Mouse (Mus musculus) layer of hippocampus, adult 9-10 months (tissue): Measurements from ENCODE around the gene Bcl2.
"Not testable (repeated sequence)": the region's sequence is repeated elsewhere in the genome, so short reads cannot be mapped to it uniquely, and the experiment has no call there.

Experiments
- DNase-seq: peaks from one replicate; pipeline ENCODE4 v3.0.0; 2022; ENCODE audit warnings: low spot score

Gene Bcl2

DNA sequence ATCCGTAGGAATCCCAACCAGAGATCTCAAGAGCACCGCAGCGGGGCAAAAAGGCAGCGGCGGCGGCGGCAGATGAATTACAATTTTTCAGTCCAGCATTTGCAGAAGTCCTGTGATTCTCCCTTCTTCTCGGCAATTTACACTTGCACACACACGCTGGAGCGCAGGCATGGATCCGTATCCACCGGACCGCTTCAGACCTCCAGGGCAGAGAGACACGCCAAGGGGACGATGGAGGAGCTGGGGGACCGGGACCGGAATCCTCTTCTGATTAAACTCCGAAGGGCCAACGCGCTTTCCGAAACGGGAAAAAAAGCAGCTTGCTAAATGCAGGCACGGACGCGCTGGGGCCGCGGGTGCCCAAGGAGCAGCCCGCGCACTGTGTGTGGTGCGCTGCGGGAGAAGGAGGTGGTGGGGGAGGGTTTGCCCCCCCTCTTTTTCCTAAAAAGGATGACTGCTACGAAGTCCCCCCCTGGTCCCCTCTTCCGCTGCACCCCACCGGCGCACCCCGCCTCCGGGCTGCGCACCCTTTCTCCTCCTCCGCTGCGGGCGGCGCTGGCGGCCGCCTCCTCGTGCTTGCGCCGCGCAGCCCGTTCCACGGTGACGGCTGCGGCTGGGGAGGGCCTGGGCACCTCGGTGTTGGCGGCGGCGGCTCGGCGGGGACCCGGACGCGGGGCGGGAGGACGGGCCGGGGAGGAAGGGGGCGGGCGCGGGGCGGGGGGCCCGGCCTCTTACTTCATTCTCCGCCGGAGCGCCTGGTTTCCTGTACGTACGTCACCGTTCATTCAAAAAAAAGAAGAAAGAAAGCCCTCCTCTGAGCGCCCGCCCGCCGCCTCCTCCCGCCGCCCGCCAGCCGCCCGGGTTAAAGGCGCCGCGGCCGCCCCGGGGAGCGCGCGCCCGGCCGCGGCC lies at the start of gene Bcl2:
Bcl2 (minus strand) TSS at position 654 of the 909 bp plus-strand sequence.
- no peak for DNase-seq

DNA sequence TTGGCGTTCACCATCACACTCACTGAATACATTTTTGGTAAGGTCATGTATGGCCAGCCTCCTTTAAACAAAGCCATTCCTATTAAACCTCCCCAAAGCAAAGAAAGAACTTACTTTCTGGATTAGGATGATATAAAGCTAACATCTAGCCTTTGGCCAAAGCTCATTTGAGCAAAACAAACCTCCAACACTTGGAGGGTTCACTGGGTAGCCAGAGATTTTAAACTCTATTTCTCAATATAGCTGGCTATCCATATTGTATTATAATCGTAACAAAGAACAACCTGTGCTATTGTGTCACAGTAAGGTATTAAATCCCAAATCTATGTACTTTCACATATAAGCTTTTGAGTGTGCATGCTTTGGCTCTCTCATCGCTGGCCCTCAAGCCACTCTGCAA lies 46.7 kb upstream of the Bcl2 start:
- no peak for DNase-seq

DNA sequence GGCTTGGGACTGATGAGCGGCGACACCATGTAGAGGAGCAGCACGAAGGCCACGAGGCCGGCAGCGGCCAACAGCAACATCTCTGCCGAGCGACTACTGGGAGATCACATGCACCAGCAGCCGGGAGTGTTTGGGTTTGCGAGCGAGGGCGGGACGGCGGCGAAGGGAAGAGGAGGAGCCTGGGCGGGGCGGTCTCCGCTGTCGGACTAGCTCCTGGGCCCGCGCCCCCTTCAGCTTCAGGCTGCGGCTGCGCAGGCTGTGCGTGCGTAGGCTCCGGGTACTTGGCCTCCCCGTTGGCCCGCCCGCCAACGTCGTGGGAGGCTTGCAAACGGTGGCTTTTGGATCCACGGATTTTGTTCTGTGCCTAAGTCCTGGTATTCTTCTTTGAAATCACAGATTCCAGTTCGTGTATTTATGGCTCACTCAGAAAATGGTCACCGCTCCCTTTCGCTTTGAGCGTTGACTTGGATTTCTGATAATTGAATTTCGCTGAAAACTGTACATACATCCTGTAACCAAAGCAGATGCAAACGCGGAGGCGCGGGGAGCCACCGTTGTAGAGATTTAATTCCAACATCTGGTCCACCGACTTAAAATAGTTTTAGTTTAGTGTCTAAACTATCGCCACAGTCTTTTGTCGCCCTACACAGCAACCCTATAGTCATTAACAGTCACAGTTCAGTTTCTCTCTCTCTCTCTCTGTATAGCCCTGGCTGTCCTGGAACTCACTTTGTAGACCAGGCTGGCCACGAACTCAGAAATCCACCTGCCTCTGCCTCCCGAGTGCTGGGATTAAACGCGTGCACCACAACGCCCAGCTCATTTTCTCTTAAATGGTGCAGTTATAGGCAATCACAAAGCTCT lies 45.7 kb upstream of the Bcl2 start, which contains the start of gene Kdsr:
Kdsr (minus strand) TSS at position 156 of the 864 bp plus-strand sequence.
- DNase-seq: peak; percentile 87

DNA sequence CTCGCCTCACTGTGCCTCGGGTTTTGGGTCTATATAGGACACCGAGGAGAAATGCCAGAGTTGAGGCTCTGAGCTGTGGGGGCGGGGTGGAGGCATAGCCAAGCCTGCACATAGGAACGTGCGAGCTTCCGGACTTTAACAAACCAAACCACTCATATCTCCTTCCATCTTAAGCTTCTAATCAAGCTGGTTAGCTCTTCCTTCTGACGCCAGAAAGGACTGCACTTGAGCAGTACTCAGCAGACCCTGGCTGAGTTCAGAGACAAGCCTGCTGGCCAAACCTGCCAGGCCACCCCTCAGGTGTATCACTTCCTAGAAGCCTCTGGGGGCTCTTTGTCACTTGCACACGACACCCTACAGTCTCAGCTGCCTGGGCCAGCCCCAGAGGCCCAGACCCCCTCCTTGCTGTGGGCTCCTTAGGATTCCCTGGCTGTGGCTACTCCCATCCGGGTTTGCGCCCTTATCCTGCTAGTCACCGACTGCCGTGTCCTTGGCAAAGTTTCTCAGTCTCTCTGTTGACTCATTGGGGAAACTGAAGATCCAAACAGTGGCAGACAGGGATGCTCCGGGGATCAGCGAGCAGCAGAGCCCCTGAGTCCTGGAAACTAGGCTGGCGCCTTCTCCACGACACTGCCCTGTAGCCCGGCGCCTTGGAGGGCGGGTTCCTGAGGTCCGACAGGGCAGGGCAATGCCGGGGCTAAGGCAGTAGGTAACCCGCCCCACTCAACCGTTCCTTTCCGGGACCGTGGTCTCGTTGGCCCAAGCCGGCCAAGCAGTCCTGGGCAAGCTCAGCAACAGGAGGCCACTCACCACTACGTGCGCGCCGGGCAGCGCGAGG lies 44.9 kb upstream of the Bcl2 start:
- no peak for DNase-seq

DNA sequence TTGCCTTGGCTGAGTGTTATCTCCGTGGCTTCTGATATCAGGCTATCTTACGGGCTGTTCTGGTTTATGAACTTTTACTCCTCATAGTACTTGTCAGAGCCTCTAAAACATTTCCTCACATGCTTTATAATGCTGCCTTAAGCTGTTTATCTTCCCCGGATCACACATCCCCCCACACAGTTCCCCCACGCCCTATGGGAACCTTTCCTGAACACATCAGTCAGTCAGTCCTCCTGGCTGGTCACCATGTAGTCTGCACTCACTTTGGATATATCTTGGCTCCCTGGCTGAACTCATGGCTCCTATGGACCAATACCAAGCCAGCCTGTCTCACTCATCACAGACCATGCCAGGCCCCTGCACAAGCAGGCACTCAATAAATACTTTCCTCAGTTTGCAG lies 42.6 kb upstream of the Bcl2 start:
- no peak for DNase-seq

DNA sequence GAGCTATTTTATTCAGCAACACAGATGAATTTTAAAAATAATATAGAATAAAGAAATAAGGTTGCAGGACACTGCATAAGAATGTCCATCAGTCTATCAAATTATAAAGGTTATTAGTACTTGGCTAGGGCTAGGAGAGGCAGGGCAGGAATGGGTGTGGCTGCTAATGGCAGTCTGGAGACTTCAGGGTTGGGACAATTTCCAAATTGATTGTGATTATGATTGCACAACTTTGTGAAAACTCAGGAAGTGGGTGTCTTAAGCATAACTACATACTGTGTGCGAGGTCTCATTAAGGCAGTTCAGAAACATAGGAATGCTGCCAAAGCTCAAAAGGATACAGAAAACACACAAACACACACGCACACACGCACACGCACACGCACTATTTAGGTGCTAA lies 37.9 kb upstream of the Bcl2 start:
- no peak for DNase-seq

DNA sequence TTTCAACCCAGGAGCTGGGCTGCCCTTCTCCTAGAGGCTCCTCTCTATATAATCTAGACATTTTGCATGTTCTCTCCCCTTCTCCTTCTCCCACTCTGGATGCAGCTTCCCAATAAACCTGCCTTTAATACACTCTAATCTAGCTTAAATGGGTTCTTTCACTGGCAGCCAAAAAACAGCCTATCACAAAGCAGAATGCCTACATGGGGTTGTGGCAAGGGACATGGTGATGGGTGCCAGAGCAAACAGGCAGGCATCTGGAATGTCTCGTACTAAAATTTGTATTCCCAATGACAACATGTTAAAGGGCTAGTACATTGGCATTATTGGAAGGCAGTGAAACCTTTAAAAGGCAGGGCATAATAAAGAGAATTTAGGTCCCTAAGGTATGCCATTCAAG lies 36.6 kb upstream of the Bcl2 start:
- DNase-seq: no peak

DNA sequence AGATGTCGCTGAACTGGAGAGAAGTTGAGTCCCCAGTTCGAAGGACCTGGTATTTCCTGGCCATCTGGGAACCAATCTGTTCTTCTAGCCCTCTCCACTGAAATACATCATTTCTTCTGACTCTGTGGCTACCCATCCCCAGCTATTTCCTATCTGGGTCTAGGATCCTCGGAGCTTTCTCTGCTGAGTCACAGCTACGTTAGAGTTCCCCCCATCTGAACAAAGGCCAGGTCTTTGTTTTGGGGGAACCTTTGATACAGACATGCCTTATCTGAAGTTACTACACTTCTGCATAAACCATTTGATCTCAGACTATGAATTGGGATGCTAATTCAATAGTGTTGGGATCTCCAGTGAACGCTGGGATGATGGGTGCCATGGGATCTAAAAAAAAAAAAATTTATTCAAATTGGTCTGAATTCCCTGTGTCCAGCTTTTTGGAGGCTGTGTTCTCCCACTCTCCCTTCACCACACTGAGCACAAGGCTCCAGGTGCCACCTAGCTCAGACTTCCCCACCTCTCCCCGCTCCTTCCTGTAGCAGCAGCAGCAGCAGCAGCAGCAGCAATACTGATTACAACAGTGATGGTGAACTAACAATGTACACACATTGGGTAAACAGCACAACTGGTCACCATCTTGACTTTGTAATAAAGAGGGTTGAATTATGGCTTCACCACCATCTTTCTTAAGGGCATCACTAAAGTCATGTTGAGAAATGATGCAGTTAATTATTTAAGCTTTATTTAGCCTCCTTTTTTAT lies 34.7 kb upstream of the Bcl2 start:
- no peak for DNase-seq

DNA sequence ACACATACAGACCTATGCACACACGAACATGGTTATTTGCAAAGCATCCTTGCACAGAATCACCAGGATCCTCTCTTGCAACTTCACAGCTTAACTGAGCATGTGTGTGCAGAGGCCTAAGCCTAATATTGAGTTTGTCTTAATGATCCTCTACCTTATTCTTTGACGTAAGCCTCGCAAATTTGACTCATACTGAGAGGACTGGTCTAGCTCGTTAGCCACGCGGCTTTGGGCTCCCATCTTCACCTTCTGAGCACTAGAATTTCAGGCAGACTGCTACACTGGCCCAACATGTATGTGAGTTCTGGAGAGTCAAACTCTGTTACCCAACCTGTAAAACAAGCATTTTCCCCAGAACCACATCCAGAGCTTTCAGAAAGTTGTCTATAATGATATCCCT lies 28.9 kb upstream of the Bcl2 start:
- no peak for DNase-seq

DNA sequence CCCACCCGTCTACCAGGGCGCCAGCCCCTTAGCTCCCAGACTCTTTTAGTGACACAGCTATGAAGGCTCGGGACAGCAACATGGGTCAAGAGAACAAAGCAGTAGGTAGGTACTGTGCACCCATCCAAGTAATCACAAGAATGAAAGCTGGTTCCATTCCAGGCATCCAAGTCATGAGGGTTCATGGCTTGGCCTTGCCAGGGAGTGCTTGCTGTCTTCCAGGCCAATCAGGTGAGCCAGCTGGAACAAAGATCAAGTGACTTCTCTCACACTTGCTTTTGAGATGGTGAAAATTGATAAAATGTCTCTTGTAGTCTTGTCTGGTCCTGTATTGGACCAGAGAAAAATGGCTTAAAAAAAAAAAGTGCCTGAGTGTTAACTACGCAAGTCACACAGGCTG lies 26.7 kb upstream of the Bcl2 start:
- DNase-seq: no peak

DNA sequence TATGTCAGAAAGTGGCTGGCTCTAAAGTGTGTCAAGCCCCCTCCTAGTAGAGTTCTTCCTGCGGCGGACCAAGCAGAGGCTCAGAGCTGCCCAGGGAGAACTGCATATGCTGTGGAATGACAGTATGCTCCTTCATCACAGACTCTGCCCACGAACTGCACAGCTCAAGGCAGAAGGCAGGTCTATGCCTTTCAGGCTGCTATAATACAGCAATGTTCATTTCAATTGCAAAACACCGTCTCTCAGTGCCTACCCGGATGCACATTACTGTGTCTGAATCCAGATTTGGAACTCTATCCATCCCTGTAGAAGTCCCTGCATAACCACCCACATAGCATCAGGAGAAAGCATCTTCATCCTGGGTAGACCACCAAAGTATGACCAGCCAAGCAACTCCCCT lies 25.7 kb upstream of the Bcl2 start:
- DNase-seq: no peak

DNA sequence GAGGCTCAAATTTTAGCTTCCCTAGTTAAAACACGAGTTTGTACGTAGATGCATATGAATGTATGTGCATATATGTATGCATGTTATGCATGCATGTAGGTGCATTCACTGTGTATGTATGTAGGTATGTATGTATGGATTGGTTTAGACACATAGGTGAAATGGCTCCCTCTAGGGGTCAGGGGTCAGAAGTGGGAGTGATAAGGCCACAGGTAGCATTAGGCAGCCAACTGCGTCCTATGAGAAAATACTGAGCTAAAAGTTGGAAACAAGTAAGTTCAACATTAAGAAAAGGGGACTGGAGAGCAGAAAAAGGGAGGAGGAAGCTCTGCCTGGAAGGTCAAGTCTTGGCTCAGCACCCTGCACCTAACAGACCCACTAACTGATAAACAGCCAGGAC lies 24.0 kb upstream of the Bcl2 start:
- no peak for DNase-seq

DNA sequence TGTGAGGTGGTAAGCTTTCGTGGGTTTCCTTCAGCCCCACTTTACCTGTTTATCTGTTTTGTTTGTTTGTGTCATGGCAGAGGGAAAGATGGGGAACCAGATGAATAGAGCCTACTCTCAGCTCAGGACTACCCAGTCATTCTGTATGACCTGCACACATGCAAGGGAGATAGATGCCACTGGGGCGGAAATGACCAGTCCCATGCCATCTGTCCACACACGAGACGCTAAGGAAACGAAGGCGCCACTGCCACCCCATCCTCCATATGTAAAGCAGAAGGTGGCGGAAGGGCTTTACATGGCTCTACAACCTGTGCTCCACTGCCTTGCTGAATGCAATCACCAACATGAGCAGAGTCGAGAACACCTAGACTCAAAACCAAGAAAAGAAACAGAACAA lies 22.1 kb upstream of the Bcl2 start:
- DNase-seq: no peak

DNA sequence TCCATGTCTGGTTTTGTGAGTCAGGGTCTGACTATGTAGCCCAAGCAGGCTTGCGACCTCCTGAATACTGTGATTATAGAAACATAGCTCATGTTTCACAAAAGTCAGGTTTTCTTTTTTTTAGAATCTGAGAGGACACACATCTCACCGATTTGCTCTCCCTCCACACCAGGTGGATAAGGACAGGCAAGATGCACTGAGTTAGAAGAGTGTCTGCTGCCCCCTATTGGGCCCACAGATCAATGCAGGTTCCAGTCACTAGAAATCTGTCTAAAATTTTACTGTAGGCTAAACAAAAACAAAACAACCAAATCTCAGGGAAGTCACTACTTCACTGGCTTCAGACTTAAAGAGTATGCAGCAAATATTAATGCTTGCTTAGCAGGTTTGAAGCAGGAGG lies 21.5 kb upstream of the Bcl2 start:
- DNase-seq: no peak

DNA sequence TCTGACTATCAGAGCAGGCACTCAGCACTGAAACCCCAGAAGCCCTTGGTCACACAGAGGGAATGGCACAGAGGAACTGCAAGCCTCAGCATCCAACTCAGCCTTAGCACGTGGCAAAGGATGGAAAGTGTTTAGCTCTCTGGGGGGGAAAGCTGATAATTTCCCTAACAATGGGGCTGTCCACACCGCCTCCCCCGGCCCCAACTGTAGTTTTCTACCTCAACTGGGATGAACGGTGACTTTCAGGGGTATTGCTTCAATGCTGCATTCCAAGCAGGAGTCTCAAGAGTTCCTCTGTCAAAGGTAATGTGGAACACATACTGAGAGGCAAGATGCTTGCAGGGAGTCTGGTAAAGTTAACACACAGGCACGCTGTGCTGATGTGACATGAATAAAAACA lies 8.0 kb upstream of the Bcl2 start:
- DNase-seq: no peak

DNA sequence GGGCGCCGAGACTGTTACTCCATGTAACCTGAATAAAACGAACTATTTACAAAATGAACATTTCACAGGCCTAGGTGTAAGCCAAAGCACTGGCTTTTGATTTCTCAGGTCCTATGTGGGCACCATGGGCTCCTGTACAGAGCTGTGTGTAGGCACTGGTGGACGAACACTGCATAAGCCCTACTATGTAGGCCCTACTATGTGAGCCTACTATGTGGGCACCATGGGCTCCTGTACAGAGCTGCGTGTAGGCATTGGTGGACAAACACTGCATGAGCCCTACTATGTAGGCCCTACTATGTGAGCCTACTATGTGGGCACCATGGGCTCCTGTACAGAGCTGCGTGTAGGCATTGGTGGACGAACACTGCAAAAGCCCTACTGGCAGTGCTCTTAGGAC lies 3.7 kb upstream of the Bcl2 start:
- not testable (repeated sequence) for DNase-seq

DNA sequence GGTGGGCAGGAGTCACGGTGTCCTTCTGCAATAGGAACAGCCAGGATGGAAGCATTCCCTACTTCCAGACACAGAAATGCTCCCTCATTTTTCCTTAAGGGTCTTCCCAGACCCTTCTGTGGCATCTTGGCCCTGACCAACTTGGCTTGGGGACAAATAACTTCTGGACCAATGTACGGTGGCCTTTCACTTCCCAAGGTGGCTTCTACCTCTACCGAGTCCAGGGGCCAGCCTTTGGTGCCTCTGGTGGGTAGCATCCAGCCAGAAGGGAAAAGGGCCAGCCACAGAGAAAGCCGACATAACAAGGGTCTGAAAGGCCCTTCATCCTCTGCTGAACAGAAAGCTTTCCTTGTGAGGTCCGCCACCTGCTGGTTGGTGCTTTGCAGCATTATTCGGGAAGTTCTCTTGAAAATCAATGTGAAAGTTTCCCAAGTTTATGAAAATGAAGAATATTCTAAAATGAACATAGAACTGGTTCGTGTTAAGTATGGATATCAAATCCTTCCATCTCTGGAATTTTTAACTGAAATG lies 3.1 kb upstream of the Bcl2 start:
- DNase-seq: peak; percentile 75

DNA sequence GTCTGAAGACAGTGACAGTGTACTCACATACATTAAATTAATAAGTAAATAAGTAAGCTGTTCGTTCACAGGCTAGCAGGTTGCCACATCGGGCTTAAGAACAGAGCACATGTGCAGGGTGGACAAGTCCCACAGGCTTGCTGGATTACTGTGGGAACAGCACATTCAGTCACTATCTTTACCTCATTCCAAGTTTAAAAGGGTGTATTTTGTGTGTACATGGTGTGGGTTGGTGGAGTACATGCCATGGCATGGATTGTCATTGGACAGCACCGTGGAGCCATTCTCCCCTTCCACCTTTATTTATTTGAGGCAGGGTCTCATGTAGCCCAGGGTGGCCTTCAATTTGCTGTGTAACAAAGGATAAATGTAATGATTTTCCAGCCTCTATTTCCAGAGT lies 2.1 kb upstream of the Bcl2 start:
- DNase-seq: no peak

DNA sequence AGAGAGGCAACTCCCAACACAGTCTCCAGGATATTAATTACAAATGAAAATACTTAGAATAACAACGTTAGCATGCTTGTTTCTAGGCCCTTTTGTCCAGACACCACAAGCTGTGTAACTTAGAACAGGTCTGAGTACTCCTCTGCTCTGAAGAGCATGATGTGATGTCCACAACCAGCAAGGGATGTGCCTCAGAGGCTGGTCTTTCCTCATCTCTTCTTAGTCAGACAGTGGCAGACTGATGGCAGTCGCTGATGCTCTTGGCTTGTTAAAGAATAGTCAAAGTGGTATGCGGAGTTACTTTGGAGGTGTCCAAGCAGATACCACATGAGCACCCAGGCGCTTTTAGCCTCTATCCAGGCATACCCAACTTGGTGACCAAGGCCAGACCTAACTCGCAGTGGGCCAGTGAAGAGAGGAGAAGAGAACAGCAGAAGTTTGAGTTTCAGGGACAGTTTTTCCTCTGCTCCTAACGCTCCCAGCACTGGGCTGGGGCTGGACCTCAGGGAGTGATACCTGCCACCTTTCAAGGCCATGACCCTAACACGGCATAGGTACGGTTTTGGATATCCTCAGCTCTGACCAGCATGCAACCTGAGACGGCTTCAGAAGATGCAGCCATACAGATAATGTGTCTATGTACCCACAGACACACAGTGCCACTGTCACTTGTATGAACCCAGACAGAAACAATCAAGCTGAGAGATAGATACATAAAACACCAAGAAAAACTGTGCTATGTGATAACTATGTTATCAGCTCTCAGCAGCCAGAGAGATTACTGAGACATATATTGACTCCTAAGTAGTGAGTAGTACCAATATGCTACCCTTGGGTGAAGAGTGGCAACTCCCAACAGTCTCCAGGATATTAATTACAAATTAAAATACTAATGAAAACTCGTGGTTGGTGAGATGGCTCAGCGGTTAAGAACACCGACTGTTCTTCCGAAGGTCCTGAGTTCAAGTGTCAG lies 1.3 kb upstream of the Bcl2 start:
- DNase-seq: no peak

DNA sequence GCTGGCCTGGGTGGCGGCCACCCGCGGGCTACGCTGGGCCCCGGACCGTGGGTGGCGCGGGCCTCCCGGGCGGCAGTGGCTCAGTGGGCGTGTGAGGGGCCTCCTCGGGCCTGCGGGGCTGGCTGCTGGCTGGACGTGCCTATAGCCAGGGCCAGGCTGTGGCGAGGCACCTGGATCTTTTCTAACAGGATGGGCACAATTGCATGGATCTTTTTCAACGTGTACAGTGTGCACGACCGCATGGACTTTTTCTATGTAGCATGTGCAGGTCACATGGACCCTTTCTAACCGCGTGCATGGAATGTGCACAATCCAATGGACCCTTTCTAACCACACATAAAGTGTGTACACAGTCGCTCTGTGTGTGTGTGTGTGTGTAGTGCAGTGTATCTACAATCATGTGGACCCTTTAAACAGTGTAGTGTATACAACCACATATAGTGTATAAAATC lies 482 bp upstream of the Bcl2 start:
- DNase-seq: no peak
